Comparison of ENCODE assay signal across 15 mouse cellular contexts in genomic region chr16:87741034-87741715, GRCm38 (mm10).
"Had no signal": no experiment of that assay in that cellular context is flagged by ENCODE, and none has a peak within 500 bp of the region (broad histone marks: within the 10 kb centered on the region; RNA-seq: fewer than 3 reads in every experiment).

No protein-coding gene starts in this region.

- H3K4me2 ChIP-seq: limb, embryonic 12.5 days; liver, embryonic 12.5 days; lung, embryonic 15.5 days; midbrain, embryonic 12.5 days had no signal

- H3K27me3 ChIP-seq: limb, embryonic 12.5 days; liver, embryonic 12.5 days; lung, embryonic 15.5 days; midbrain, embryonic 12.5 days had no signal

- ATAC-seq: inflammation-experienced regulatory T-cells, adult 6 months; liver, embryonic 12.5 days; liver, postnatal 0 days had no signal

- H3K4me1 ChIP-seq: limb, embryonic 12.5 days; lung, embryonic 15.5 days; megakaryocyte, embryonic 14.5 days; midbrain, embryonic 12.5 days had no signal

- H3K9me3 ChIP-seq: limb, embryonic 12.5 days; liver, embryonic 12.5 days; lung, embryonic 15.5 days; midbrain, embryonic 12.5 days had no signal

- H3K9ac ChIP-seq: limb, embryonic 12.5 days; liver, embryonic 12.5 days; liver, postnatal 0 days; lung, embryonic 15.5 days; midbrain, embryonic 12.5 days had no signal

- H3K36me3 ChIP-seq: limb, embryonic 12.5 days; liver, embryonic 12.5 days; lung, embryonic 15.5 days; midbrain, embryonic 12.5 days had no signal

- DNase-seq: kidney, adult 9 months; kidney, postnatal 36 days; liver, postnatal 0 days; lung, postnatal 14 days; right cerebral cortex, adult 18-20 months; spleen, adult 18-20 months had no signal

- H3K4me3 ChIP-seq: layer of hippocampus, adult 2 months; limb, embryonic 12.5 days; liver, embryonic 12.5 days; lung, embryonic 15.5 days; megakaryocyte, embryonic 14.5 days; midbrain, embryonic 12.5 days had no signal

- H3K27ac ChIP-seq: kidney, postnatal 0 days; layer of hippocampus, adult 2 months; limb, embryonic 12.5 days; liver, embryonic 12.5 days; lung, embryonic 15.5 days; macrophage; midbrain, embryonic 12.5 days had no signal
